ENCODE assay signal across 9 mouse cellular contexts in the genomic region with DNA sequence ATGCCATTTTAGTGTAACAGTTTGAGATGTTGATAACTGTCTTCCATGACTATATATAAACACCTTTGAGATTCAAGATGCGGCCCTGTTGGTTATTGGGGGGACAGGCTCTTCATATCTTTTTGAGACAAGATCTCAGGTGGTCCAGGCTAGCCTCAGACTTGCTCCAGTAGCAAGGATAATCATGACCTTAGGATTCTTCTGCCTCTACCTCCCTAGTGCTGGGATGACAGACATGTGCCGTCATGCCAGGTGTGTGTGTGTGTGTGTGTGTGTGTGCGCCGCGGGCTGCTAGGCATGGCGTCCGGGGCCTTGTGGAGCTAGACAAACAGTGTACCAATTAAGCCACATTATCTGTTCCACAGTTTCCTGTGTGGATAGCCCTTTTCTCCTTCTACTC. TPM values are rescaled to one million over a fixed set of nuclear protein-coding genes. Genes with fewer than 3 reads are reported as not detected.
DNase-seq lines count a peak whose midpoint lies in the region; ATAC-seq lines count a peak whose summit lies in the region.
"Had no signal": no experiment of that assay in that cellular context is flagged by ENCODE, and none has a peak within 500 bp of the region (broad histone marks: within the 10 kb centered on the region; RNA-seq: fewer than 3 reads in every experiment).

No protein-coding gene starts in this region.

- no peak for ATAC-seq in kidney, embryonic 15.5 days (replicated peaks; ENCODE audit: low FRiP score)
- ATAC-seq in hindbrain, embryonic 15.5 days (ENCODE audit: low FRiP score, low read depth), result no peak
- no peak for ATAC-seq in midbrain, embryonic 16.5 days

- peaks cover 43% of the 10 kb centered on the region for H3K36me3 ChIP-seq in kidney, embryonic 15.5 days
- H3K36me3 ChIP-seq in hindbrain, embryonic 15.5 days, result peaks cover 27% of the 10 kb centered on the region
- H3K36me3 ChIP-seq in midbrain, embryonic 16.5 days (ENCODE audit: control insufficient read depth, insufficient read depth, low read length), result peaks cover 14% of the 10 kb centered on the region

- H3K27ac ChIP-seq in kidney, embryonic 15.5 days, result no peak overlapping the region
- no peak overlapping the region for H3K27ac ChIP-seq in brown adipose tissue, adult 24 weeks (replicated peaks; ENCODE audit: low read depth, low read length)
- no peak overlapping the region for H3K27ac ChIP-seq in hindbrain, embryonic 15.5 days (replicated peaks)
- H3K27ac ChIP-seq in midbrain, embryonic 16.5 days (ENCODE audit: low read length), result no peak overlapping the region

- H3K4me2 ChIP-seq in kidney, embryonic 15.5 days, result peak overlapping the region; percentile 75
- H3K4me2 ChIP-seq in hindbrain, embryonic 15.5 days, result peak overlapping the region; percentile 57
- peak overlapping the region; percentile 67 for H3K4me2 ChIP-seq in midbrain, embryonic 16.5 days (ENCODE audit: low read length)

- 75% methylated on average over 7 of the region's 7 CpGs for whole genome bisulfite sequencing in kidney, embryonic 15.5 days
- 82% methylated on average over 7 of the region's 7 CpGs for WGBS in hindbrain, embryonic 15.5 days
- 87% methylated on average over 7 of the region's 7 CpGs for WGBS in midbrain, embryonic 16.5 days

- no peaks in the 10 kb centered on the region for H3K27me3 ChIP-seq in kidney, embryonic 15.5 days
- H3K27me3 ChIP-seq in hindbrain, embryonic 15.5 days, result no peaks in the 10 kb centered on the region
- no peaks in the 10 kb centered on the region for H3K27me3 ChIP-seq in midbrain, embryonic 16.5 days (ENCODE audit: control insufficient read depth, insufficient read depth, low read depth, low read length)

- H3K4me1 ChIP-seq in kidney, embryonic 15.5 days, result peaks cover 11% of the 10 kb centered on the region
- H3K4me1 ChIP-seq in brown adipose tissue, adult 24 weeks (ENCODE audit: control insufficient read depth, insufficient read depth, insufficient read length, low read length), result peaks cover 5% of the 10 kb centered on the region; the same call in 1 of the 2 replicates
- H3K4me1 ChIP-seq in hindbrain, embryonic 15.5 days (replicated peaks), result peaks cover 16% of the 10 kb centered on the region
- peaks cover 15% of the 10 kb centered on the region for H3K4me1 ChIP-seq in midbrain, embryonic 16.5 days (ENCODE audit: control insufficient read depth, insufficient read depth, low read length)

- H3K4me3 ChIP-seq in kidney, embryonic 15.5 days (replicated peaks), result peak overlapping the region; percentile 86
- peak overlapping the region; percentile 27 for H3K4me3 ChIP-seq in brown adipose tissue, adult 24 weeks (ENCODE audit: insufficient read depth, low read depth, low read length)
- peak overlapping the region; percentile 95 for H3K4me3 ChIP-seq in hindbrain, embryonic 15.5 days
- peak overlapping the region; percentile 12 for H3K4me3 ChIP-seq in midbrain, embryonic 16.5 days (ENCODE audit: low read depth, low read length)

- peak overlapping the region; percentile 17; the same call in 1 of the 2 replicates for H3K9ac ChIP-seq in kidney, embryonic 15.5 days
- peak overlapping the region; percentile 92; the same call in 1 of the 2 replicates for H3K9ac ChIP-seq in hindbrain, embryonic 15.5 days
- H3K9ac ChIP-seq in midbrain, embryonic 16.5 days (ENCODE audit: low read depth, low read length), result peak overlapping the region; percentile 21; the same call in 1 of the 2 replicates

- no peaks in the 10 kb centered on the region for H3K9me3 ChIP-seq in kidney, embryonic 15.5 days (replicated peaks)
- H3K9me3 ChIP-seq in hindbrain, embryonic 15.5 days, result no peaks in the 10 kb centered on the region
- H3K9me3 ChIP-seq in midbrain, embryonic 16.5 days (replicated peaks; ENCODE audit: control insufficient read depth, low read length, poor library complexity, severe bottlenecking), result no peaks in the 10 kb centered on the region

- DNase-seq in kidney, adult 11 months, result no peak
- DNase-seq in T-cell, adult 2 months (ENCODE audit: low spot score), result no peak
- DNase-seq in retina, embryonic 14.5 days (ENCODE audit: low spot score), result no peak
- no peak for DNase-seq in thymus, postnatal 4 days
- DNase-seq: kidney, postnatal 10 days had no signal

RNA-seq across cellular contexts. Expression of gene Rab23, which starts 1.3 kb away (rescaled TPM):
- polyA plus RNA-seq in kidney, embryonic 15.5 days (2015; fragmentation: Nextera tagmentation; extraction: Ambion mirVana), result 28.0 and 30.2 TPM in 2 replicates
- polyA plus RNA-seq in brown adipose tissue, adult 24 weeks (2012; ENCODE audit: insufficient read depth, insufficient read length, missing spikeins), result 3.8 and 6.1 TPM in 2 replicates
- polyA plus RNA-seq in hindbrain, embryonic 15.5 days (2015; fragmentation: Nextera tagmentation; extraction: Ambion mirVana), result 29.7 and 31.2 TPM in 2 replicates
- polyA plus RNA-seq in midbrain, embryonic 16.5 days (2015; fragmentation: Nextera tagmentation; extraction: Ambion mirVana), result 33.3 and 35.9 TPM in 2 replicates

RNA-seq across cellular contexts. Expression of gene Bag2, which starts 36.6 kb away (rescaled TPM):
- 84.7 and 87.6 TPM in 2 replicates for polyA plus RNA-seq in kidney, embryonic 15.5 days (2015; fragmentation: Nextera tagmentation; extraction: Ambion mirVana)
- 6.3 and 11.9 TPM in 2 replicates for polyA plus RNA-seq in brown adipose tissue, adult 24 weeks (2012; ENCODE audit: insufficient read depth, insufficient read length, missing spikeins)
- 24.8 and 25.8 TPM in 2 replicates for polyA plus RNA-seq in hindbrain, embryonic 15.5 days (2015; fragmentation: Nextera tagmentation; extraction: Ambion mirVana)
- 22.5 and 23.0 TPM in 2 replicates for polyA plus RNA-seq in midbrain, embryonic 16.5 days (2015; fragmentation: Nextera tagmentation; extraction: Ambion mirVana)

RNA-seq across cellular contexts. Expression of gene Prim2, which starts 51.4 kb away (rescaled TPM):
- 37.1 and 39.1 TPM in 2 replicates for polyA plus RNA-seq in kidney, embryonic 15.5 days (2015; fragmentation: Nextera tagmentation; extraction: Ambion mirVana)
- 2.6 and 2.7 TPM in 2 replicates for polyA plus RNA-seq in brown adipose tissue, adult 24 weeks (2012; ENCODE audit: insufficient read depth, insufficient read length, missing spikeins)
- 22.6 and 24.3 TPM in 2 replicates for polyA plus RNA-seq in hindbrain, embryonic 15.5 days (2015; fragmentation: Nextera tagmentation; extraction: Ambion mirVana)
- 21.4 and 22.9 TPM in 2 replicates for polyA plus RNA-seq in midbrain, embryonic 16.5 days (2015; fragmentation: Nextera tagmentation; extraction: Ambion mirVana)

Comparison
In these comparisons a context has a peak if more than half of its experiments do, and no peak if none do; other contexts are left out.
1. H3K4me3 ChIP-seq: peak in every context shown above with its lines; median percentile 95 in hindbrain, embryonic 15.5 days; 86 in kidney, embryonic 15.5 days; 27 in brown adipose tissue, adult 24 weeks; 12 in midbrain, embryonic 16.5 days.
2. H3K9ac ChIP-seq: peak in every context shown above with its lines; median percentile 92 in hindbrain, embryonic 15.5 days; 21 in midbrain, embryonic 16.5 days; 17 in kidney, embryonic 15.5 days.